Mouse (Mus musculus): ENCODE results near the gene Lamb3. TPM values are rescaled to one million over a fixed set of nuclear protein-coding genes. Genes with fewer than 3 reads are reported as not detected.

The Lamb3 gene
- total RNA-seq, 1 experiment from 2014 or later = 1.2 TPM

DNA sequence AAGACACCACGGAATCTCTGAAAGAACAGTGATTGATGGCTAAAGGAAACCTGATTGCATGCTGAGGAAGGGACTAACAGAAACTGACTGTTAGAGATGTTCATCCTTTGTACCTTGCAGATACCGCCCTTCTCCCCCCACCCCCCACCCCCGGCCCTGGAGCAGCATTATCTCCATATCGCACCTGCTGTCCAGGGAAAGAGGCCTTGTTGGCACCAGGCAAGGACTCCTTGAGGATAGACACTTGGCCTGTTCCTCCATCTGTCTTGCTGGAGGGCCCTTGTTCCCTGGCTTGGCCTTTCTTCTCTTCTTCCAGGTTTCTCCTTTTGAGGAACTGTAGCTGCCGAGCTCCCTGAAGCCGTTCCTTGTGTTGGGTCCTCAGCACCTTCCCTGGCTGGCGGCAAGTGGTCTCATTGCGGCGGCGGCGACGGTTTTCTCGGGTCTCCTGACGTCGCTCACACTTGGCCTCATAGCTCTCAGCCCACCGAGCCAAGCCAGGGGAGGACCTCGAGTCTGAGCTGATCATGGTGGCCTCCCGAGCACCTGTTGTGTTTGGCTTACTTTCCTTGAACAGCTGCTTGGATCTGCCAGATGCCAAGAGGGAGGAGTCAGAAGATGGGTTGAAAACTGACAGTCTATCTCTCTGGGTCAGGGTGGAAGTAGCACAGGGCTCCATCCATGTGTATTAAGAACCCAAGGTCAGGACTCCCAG is 9.8 kb upstream of the Lamb3 start:
- no peak for ATAC-seq (replicated peaks in 1 of 2; ENCODE audit: insufficient read depth in 1 of 2, low FRiP score in 2 of 2, low TSS enrichment in 1 of 2, low read depth in 1 of 2, poor library complexity in 2 of 2, severe bottlenecking in 2 of 2)

DNA sequence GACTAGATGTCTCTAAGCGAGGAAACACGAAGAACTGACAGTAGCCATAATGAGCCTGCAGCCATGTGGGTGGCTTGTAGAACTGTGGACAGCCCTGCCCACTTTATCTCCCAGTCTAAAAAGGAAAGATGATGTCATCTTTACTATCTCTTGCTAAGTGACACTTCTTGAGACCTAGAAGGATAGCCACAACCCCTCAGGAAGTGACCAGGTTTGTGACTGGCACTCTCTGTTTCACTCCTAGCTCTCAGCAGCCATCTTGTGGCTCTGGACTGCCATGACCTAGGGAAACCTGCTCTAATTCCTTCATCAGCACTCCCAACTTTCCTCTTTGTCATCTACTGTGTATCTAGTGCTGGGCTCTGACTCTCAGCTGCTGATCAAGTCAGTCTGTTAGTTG is 9.2 kb upstream of the Lamb3 start:
- ATAC-seq (replicated peaks in 1 of 2; ENCODE audit: insufficient read depth in 1 of 2, low FRiP score in 2 of 2, low TSS enrichment in 1 of 2, low read depth in 1 of 2, poor library complexity in 2 of 2, severe bottlenecking in 2 of 2) = 0 out of 4 replicates have a peak, but pooled peaks of 1 of the 2 experiments have one; percentile 3

DNA sequence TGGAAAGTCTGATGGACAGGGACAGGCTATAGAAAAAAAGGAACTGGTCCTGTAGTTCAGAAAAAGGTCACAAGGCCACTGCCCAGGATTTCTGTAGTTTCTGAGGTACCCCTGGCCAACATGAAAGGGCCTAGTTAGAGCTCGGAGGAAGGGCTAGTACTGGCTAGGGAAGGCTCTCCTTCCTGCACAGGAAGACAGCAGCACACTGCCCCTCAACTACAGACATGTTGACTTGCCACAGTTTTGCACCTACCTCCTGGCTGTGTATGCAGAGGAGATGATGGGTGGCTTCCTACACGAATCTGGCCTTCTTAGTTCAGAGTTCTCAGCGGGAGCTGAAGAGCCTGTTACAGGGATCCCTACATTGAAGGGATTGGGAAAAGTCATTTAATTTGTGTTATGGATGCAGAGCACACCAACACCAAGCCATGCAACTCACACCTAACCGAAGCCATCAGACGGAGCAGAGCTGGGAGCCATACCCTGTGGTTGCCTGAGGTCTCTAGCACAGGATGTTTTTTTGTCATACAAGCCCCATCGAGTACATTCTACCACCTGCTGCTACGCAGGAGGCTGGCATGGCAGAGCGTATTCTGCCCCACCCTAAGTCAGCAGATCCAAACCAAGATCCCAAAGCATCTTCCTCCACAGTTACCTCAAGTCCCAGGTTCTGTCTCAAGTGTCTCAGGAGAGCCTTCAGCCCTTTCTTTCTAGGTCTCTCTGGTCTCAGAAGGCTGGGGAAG is 6.7 kb upstream of the Lamb3 start:
- peak; percentile 18 to 47; a peak in 3 of 4 replicates for ATAC-seq (replicated peaks in 1 of 2; ENCODE audit: insufficient read depth in 1 of 2, low FRiP score in 2 of 2, low TSS enrichment in 1 of 2, low read depth in 1 of 2, poor library complexity in 2 of 2, severe bottlenecking in 2 of 2)

DNA sequence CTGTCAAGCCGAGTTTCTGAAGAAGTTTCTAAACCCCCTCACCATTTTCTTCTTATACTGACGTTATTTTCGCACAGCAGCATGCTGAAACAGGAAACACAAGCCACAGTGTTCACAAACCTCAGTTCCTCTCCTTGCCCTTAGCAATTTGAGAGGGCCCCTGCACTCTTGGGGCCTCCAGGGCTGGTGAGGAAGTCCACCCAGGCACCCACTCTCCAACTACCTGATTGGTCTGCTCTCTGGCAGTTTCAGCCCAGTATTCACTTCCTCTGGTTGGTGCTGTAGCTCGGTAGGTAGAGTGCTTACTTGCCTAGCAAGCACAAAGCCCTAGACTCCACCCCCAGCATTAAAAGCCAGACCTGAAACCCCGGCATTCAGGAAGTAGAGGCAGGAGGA is 6.1 kb upstream of the Lamb3 start, which contains the start of gene Traf3ip3:
TSS of gene Traf3ip3 (minus strand) at position 321 of the 396 bp plus-strand sequence.
- peak; percentile 95 to 96 for ATAC-seq (replicated peaks in 1 of 2; ENCODE audit: insufficient read depth in 1 of 2, low FRiP score in 2 of 2, low TSS enrichment in 1 of 2, low read depth in 1 of 2, poor library complexity in 2 of 2, severe bottlenecking in 2 of 2)

DNA sequence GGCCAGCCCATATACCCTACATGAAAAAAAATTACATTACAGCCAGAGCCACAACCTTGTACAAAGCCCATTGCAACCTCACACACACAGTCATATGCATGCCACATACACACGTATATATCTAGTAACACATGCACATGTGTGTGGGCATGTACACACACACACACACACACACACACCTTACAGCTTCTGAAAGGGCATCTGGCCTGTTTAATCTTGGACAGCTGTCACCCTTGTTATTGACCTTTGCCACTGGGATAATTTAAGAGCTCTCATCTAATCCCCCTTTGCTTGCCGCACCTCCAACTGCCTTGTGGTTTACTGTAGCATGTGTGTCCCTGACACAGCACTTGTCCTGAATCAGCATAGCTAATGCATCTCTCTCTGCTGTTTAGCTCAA is 3.7 kb upstream of the Lamb3 start:
- no peak for ATAC-seq (replicated peaks in 1 of 2; ENCODE audit: insufficient read depth in 1 of 2, low FRiP score in 2 of 2, low TSS enrichment in 1 of 2, low read depth in 1 of 2, poor library complexity in 2 of 2, severe bottlenecking in 2 of 2)

DNA sequence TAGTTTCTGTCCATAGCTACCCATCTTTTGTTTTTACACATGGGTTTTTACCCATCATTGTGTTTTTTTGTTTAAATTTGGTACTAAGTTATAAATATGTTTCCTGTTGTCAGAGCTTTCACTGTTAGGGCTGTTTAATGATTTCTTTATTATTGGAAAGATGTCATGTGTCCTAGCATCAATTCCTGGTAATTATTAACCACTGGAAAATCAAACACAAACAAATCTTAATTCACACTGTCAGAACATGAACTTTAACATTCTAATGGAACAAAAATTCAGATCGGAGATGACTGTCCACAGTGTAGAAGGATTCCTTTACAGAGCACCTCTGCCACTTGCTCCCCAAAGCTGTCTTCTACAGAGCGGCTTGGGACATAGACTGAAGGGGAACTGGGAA is 2.1 kb upstream of the Lamb3 start:
- ATAC-seq (replicated peaks in 1 of 2; ENCODE audit: insufficient read depth in 1 of 2, low FRiP score in 2 of 2, low TSS enrichment in 1 of 2, low read depth in 1 of 2, poor library complexity in 2 of 2, severe bottlenecking in 2 of 2) = no peak

DNA sequence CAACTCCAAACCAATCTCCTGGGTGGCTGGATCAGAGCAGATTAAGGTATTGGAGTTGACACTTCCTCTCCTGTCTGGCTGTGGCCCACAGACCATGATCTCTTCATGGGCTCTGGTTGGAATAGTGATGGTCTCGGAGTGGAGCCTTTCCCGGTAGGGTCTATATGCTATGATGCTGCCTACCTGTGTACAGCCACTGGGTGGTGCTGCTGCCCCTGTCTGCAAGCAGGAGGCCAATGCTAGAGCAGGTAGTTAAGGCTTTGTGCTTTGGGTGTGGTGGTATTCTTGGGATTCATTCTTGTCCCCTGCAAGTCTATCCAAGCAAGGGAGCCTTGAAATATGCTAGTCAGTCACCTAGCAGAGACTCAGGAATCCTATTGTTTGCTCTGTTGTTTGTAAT is 679 bp downstream of the Lamb3 start:
- peak; percentile 94 to 97 for ATAC-seq (replicated peaks in 1 of 2; ENCODE audit: insufficient read depth in 1 of 2, low FRiP score in 2 of 2, low TSS enrichment in 1 of 2, low read depth in 1 of 2, poor library complexity in 2 of 2, severe bottlenecking in 2 of 2)

DNA sequence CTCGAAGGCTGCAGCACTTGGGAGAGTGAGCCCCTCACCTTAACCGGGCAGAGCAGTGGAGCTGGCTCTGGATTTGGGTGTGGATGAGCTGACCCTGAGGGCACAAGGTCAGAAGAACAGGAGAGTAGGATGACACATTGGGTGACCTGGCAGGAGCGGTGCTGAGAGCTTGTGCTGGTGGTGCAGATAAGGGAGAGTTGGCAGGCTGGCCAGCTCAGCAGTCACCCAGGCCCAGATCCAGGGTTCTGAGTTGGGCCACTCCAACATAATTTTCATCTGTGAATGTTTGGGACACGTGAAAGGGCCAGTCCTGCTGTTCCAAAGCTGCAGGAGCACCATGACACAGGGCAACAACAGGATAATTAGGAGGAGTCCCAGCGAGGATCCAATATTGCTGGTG is 3.9 kb downstream of the Lamb3 start:
- no peak for ATAC-seq (replicated peaks in 1 of 2; ENCODE audit: insufficient read depth in 1 of 2, low FRiP score in 2 of 2, low TSS enrichment in 1 of 2, low read depth in 1 of 2, poor library complexity in 2 of 2, severe bottlenecking in 2 of 2)

DNA sequence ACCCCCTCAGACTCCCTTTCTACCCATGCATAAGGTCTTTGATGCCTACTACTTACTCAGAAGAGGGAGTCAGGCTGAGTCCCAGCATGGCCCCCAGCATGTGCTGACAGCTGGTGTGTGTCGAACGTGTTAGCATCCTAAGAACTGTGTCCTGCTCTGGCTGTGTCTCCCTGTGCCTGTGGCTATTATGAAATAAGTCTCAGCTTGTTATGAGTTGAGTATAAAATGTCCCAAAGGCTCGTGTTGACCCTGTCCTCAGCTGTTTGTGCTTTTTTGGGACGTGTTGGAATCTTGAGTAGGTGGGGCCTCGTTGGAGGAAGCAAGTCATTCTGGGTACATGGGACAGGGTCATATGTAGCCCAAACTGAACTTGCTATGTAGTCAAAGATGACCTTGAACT is 6.6 kb downstream of the Lamb3 start:
- no peak for ATAC-seq (replicated peaks in 1 of 2; ENCODE audit: insufficient read depth in 1 of 2, low FRiP score in 2 of 2, low TSS enrichment in 1 of 2, low read depth in 1 of 2, poor library complexity in 2 of 2, severe bottlenecking in 2 of 2)

DNA sequence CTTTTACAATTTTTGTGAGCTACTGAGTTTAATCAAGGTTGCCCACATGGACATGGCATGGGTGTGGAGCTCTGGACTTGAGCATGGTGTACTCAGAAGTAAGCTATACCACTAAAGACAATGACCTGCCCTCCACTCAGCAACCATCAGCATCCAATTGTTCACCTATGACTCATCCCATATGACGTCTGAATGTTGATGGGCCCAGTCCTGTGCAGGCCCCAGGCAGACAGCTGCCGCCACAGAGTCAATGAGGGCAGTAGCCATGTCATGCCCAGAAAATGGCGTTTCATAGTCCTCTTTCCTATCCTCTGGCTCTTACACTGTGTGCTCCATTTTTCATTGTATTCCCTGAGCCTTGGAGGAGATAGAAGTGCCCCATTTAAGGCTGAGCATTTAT is 8.5 kb downstream of the Lamb3 start:
- ATAC-seq (replicated peaks in 1 of 2; ENCODE audit: insufficient read depth in 1 of 2, low FRiP score in 2 of 2, low TSS enrichment in 1 of 2, low read depth in 1 of 2, poor library complexity in 2 of 2, severe bottlenecking in 2 of 2) = no peak

DNA sequence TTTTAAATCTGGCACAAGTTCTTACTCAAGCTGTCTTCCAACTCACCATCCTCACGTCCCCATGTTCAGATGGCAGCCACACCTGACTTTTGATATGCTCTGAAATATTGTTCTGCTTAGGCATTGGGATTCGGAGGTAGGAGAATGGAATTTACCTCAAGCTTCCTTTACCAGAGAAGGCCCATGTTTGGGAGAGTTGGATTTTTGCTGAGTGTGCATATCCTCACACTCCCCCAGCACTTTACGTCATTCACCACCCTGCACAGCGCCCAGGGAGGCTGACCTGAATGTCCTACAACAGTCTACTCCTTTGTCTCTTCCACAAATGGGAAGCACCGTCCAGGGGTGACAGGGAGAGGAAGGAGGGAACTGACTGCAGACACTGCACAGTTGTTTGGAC is 12.9 kb downstream of the Lamb3 start:
- ATAC-seq (replicated peaks in 1 of 2; ENCODE audit: insufficient read depth in 1 of 2, low FRiP score in 2 of 2, low TSS enrichment in 1 of 2, low read depth in 1 of 2, poor library complexity in 2 of 2, severe bottlenecking in 2 of 2) = no peak

DNA sequence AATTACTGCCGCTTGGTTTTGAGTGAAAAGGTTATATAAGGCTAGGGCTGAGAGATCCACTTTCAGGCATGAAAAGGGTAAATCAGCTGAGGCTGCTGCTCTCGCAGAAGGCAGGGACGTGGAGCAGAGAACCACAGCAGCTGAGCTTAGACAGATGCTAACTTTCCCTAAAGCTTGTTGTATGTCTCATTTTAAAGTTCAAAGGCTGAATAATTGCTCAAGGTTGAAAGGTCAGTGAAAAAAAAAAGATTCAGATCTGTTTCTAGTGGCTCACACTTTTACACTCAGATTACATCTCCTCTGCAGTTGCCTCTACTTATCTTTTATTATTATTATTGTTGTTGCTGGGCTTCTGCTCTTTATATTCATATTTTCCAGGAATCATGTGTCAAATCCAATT is 18.0 kb downstream of the Lamb3 start:
- ATAC-seq (replicated peaks in 1 of 2; ENCODE audit: insufficient read depth in 1 of 2, low FRiP score in 2 of 2, low TSS enrichment in 1 of 2, low read depth in 1 of 2, poor library complexity in 2 of 2, severe bottlenecking in 2 of 2) = no peak

DNA sequence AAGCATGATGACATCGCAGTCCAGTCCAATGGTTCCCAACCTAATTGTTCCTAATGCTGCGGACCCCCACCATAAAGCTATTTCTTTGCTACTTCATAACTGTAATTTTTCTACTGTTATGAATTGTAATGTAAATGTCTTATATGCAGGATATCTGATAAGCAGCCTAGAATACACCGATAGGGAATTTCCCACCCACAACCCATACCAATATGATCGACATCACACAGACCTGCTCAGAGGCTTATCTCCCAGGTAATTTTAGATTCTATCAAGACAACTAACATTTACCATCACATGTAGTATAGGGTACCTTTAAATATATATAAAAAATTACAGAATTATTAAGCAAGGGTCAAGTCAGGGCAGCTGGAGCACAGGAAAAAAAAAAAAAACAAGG is 18.6 kb downstream of the Lamb3 start:
- ATAC-seq (replicated peaks in 1 of 2; ENCODE audit: insufficient read depth in 1 of 2, low FRiP score in 2 of 2, low TSS enrichment in 1 of 2, low read depth in 1 of 2, poor library complexity in 2 of 2, severe bottlenecking in 2 of 2) = no peak

DNA sequence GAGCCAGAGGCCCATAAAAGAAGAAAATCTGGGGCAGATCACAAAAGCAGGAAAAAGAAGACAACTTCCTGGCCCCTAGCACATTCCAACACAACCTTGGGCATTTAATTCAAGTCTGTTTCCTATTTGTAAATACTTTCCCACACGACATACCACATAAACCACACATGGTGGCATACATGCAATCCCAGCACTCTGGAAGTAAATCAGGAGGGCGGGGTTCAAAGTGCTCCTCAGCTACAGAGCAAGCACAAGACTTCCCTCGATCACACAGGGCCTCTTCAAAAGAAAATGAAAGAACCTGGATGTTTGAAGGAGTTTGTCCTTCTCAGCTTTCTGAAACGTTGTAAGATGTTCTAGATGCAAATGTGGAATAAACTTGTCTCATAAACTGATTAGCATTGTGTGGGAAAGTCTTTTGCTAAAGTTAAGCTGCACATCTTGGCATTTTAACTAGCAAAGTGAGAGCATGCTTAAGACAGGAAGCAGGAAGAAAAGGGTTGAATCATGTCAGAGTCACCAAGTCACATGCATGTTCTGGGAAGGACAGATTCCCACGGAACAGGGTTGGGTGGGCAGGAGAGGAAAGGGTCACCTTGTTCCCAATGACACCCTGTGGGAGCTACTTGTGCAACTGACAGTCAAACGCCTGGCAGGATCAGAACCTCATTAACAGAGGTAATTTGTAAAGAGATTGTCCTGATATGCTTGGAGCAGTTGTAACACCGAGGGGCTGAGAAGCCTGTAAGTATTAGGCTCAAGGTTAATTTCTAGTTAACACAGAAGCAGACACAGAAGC is 19.4 kb downstream of the Lamb3 start:
- ATAC-seq (replicated peaks in 1 of 2; ENCODE audit: insufficient read depth in 1 of 2, low FRiP score in 2 of 2, low TSS enrichment in 1 of 2, low read depth in 1 of 2, poor library complexity in 2 of 2, severe bottlenecking in 2 of 2) = no peak

DNA sequence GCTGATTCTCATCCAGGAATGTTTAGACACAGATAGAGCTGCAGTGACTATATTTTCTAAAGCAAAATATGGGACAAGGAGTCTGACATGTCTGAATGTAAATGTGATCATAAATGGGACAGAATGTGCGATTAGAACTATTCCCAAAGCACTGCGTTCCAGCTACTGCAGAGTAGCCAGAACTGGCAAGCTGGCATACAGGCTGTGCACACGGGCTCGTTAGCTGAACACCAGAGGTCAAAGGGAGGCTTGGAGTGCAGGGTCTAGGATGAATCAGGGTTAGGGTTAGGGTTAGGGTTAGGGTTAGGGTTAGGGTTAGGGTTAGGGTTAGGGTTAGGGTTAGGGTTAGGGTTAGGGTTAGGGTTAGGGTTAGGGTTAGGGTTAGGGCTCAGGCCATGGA is 20.0 kb downstream of the Lamb3 start:
- no peak for ATAC-seq (replicated peaks in 1 of 2; ENCODE audit: insufficient read depth in 1 of 2, low FRiP score in 2 of 2, low TSS enrichment in 1 of 2, low read depth in 1 of 2, poor library complexity in 2 of 2, severe bottlenecking in 2 of 2)

DNA sequence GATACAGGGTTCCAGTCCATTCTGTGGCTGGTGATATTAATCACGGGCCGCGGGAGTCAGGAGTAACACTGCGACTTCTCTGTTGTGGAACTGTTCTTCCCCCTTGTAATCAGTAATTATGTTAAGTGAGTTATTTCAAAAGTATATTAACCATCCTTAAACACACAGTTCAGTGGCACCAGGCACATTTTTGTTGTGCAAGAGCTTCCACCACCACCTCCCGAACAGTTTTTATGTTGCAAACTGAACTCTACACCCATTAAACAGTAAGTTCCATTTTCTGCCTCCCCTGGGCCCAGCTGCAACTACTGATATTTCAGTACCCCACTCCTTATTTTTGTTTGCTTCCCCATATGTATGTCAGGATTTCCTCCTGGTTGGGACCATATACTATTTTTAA is 22.1 kb downstream of the Lamb3 start:
- ATAC-seq (replicated peaks in 1 of 2; ENCODE audit: insufficient read depth in 1 of 2, low FRiP score in 2 of 2, low TSS enrichment in 1 of 2, low read depth in 1 of 2, poor library complexity in 2 of 2, severe bottlenecking in 2 of 2) = no peak

DNA sequence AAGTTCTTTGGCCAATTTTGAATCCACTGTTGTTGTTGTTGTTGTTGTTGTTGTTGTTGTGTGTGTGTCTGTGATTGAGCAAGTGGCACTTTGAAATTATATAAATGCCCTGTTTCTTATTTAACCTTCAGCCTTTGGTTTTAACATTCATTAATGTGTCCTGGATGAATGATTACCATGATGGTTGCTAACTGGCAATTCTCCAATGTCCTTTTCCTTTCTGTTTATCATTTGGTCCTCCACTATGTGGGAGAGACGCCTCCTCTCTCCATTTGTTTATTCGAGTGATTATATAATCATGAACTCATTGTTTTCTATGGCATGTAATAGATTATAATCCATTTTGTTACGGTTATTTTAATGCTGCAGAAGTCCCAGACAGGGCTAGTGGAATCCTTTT is 23.0 kb downstream of the Lamb3 start:
- peak in 1 of 2 experiments; percentile 40; a peak in 1 of 4 replicates for ATAC-seq (replicated peaks in 1 of 2; ENCODE audit: insufficient read depth in 1 of 2, low FRiP score in 2 of 2, low TSS enrichment in 1 of 2, low read depth in 1 of 2, poor library complexity in 2 of 2, severe bottlenecking in 2 of 2)

DNA sequence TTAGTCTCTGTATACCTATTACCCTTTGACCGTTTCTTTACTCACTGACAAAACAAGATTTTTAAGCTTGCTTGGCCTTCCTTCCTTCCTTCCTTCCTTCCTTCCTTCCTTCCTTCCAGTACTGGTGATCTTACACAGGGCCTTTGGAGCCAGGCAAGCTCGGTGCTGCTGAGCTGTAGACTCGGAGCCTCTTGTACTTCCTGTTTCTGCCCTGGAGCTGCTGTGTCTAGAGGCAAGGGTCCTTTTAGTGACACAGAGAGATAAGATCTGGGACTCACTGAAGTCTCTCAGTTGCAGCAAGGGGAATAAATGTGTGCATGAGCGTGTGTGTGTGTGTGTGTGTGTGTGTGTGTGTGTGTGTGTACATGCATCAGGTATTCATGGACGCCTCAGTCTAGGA is 23.4 kb downstream of the Lamb3 start:
- ATAC-seq (replicated peaks in 1 of 2; ENCODE audit: insufficient read depth in 1 of 2, low FRiP score in 2 of 2, low TSS enrichment in 1 of 2, low read depth in 1 of 2, poor library complexity in 2 of 2, severe bottlenecking in 2 of 2) = peak; percentile 90 to 97

Data from hematopoietic stem cell, adult 5-6 weeks (primary cell).